ENCODE assay signal across 20 mouse cellular contexts in the genomic region with DNA sequence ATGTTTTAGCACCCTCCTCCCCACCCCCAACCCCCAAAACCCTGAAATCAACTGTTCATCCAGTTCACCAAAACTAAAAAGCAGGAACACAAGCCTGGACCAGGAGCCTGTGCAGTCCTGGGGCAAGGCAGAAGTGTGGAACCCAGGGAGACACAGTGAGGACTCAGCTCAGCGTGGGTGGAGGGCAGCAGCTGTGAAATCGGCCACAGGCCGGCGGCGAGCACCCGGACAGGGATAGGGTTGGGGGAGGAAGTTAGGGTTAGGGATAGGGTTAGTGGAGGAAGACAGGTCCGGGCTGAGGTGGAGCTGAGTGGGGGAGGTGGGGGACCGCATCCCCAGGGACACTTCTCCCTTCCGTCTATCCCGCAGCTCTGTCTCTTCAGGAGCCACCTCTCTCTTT.
"Had no signal": no experiment of that assay in that cellular context is flagged by ENCODE, and none has a peak within 500 bp of the region (broad histone marks: within the 10 kb centered on the region; RNA-seq: fewer than 3 reads in every experiment).

No protein-coding gene starts in this region.

- H3K27ac ChIP-seq: lung, embryonic 15.5 days; macrophage; midbrain, embryonic 13.5 days; midbrain, embryonic 15.5 days; neural tube, embryonic 13.5 days; neural tube, embryonic 15.5 days had no signal

- H3K9me3 ChIP-seq: lung, embryonic 15.5 days; megakaryocyte, embryonic 14.5 days; midbrain, embryonic 13.5 days; midbrain, embryonic 15.5 days; neural tube, embryonic 13.5 days; neural tube, embryonic 15.5 days had no signal

- H3K4me2 ChIP-seq: lung, embryonic 15.5 days; midbrain, embryonic 11.5 days; midbrain, embryonic 13.5 days; midbrain, embryonic 15.5 days; neural tube, embryonic 13.5 days; neural tube, embryonic 15.5 days had no signal

- H3K4me1 ChIP-seq: midbrain, embryonic 15.5 days; neural tube, embryonic 13.5 days; neural tube, embryonic 15.5 days had no signal

- H3K36me3 ChIP-seq: lung, embryonic 15.5 days; midbrain, embryonic 13.5 days; midbrain, embryonic 15.5 days; neural tube, embryonic 13.5 days; neural tube, embryonic 15.5 days had no signal

- H3K9ac ChIP-seq: lung, embryonic 15.5 days; midbrain, embryonic 13.5 days; midbrain, embryonic 15.5 days; neural tube, embryonic 13.5 days; neural tube, embryonic 15.5 days had no signal

- ATAC-seq: lung, postnatal 0 days; midbrain, embryonic 13.5 days; midbrain, embryonic 15.5 days had no signal

- DNase-seq: lung, adult 2 months; lung, postnatal 14 days; lung, postnatal 36 days; retina, postnatal 1 day; right cerebral cortex, adult 18-20 months; right cerebral cortex, postnatal 25 days; right cerebral cortex, postnatal 4 days; spleen, adult 18-20 months; thymus, adult 18-20 months; thymus, postnatal 14 days; thymus, postnatal 36 days had no signal

- H3K4me3 ChIP-seq: lung, embryonic 15.5 days; megakaryocyte, embryonic 14.5 days; midbrain, embryonic 13.5 days; midbrain, embryonic 15.5 days; neural tube, embryonic 13.5 days; neural tube, embryonic 15.5 days had no signal

- H3K27me3 ChIP-seq: lung, embryonic 15.5 days; midbrain, embryonic 13.5 days; midbrain, embryonic 15.5 days; neural tube, embryonic 13.5 days; neural tube, embryonic 15.5 days had no signal
